In genomic region chr2:76491371-76491770, GRCm38 (mm10) we compare ENCODE assay signal across 20 mouse cellular contexts.
A peak's percentile ranks its signal among the peaks of the same experiment; 100 is the strongest.
DNase-seq lines count a peak whose midpoint lies in the region; ATAC-seq and TF ChIP-seq lines count a peak whose summit lies in the region.
"Had no signal": no experiment of that assay in that cellular context is flagged by ENCODE, and none has a peak within 500 bp of the region (broad histone marks: within the 10 kb centered on the region; RNA-seq: fewer than 3 reads in every experiment).

No protein-coding gene starts in this region.

- WGBS in hindbrain, embryonic 12.5 days, result 88% methylated on average over 6 of the region's 6 CpGs
- WGBS in hindbrain, postnatal 0 days, result 76% methylated on average over 6 of the region's 6 CpGs
- WGBS in kidney, embryonic 16.5 days, result 78% methylated on average over 6 of the region's 6 CpGs
- 81% methylated on average over 6 of the region's 6 CpGs for WGBS in neural tube, embryonic 12.5 days

- H3K4me1 ChIP-seq in hindbrain, embryonic 12.5 days, result 0 out of 2 replicates have a peak, but pooled peaks cover 7% of the 10 kb centered on the region
- 0 out of 2 replicates have a peak, but pooled peaks cover 4% of the 10 kb centered on the region for H3K4me1 ChIP-seq in hindbrain, postnatal 0 days (ENCODE audit: insufficient read depth, low read length)
- 0 out of 2 replicates have a peak, but pooled peaks cover 3% of the 10 kb centered on the region for H3K4me1 ChIP-seq in kidney, embryonic 16.5 days (ENCODE audit: insufficient read depth, low read length)
- peaks cover 14% of the 10 kb centered on the region; the same call in 1 of the 2 replicates for H3K4me1 ChIP-seq in neural tube, embryonic 12.5 days
- H3K4me1 ChIP-seq: embryonic facial prominence, embryonic 12.5 days; forebrain, embryonic 15.5 days had no signal

- no peak overlapping the region for H3K9ac ChIP-seq in hindbrain, embryonic 12.5 days
- H3K9ac ChIP-seq in hindbrain, postnatal 0 days (replicated peaks; ENCODE audit: low read length), result no peak overlapping the region
- no peak overlapping the region for H3K9ac ChIP-seq in kidney, embryonic 16.5 days (replicated peaks; ENCODE audit: low read length)
- H3K9ac ChIP-seq in neural tube, embryonic 12.5 days, result no peak overlapping the region
- H3K9ac ChIP-seq: embryonic facial prominence, embryonic 12.5 days; forebrain, embryonic 15.5 days; heart, embryonic 13.5 days had no signal

- no peaks in the 10 kb centered on the region for H3K9me3 ChIP-seq in hindbrain, embryonic 12.5 days (replicated peaks)
- no peaks in the 10 kb centered on the region for H3K9me3 ChIP-seq in hindbrain, postnatal 0 days (ENCODE audit: low read length)
- no peaks in the 10 kb centered on the region for H3K9me3 ChIP-seq in kidney, embryonic 16.5 days (ENCODE audit: low read length)
- no peaks in the 10 kb centered on the region for H3K9me3 ChIP-seq in neural tube, embryonic 12.5 days
- H3K9me3 ChIP-seq: embryonic facial prominence, embryonic 12.5 days; forebrain, embryonic 15.5 days; heart, embryonic 13.5 days had no signal

- no peak overlapping the region for H3K4me3 ChIP-seq in hindbrain, embryonic 12.5 days
- no peak overlapping the region for H3K4me3 ChIP-seq in hindbrain, postnatal 0 days (ENCODE audit: low read length)
- no peak overlapping the region for H3K4me3 ChIP-seq in kidney, embryonic 16.5 days (ENCODE audit: low read length)
- no peak overlapping the region for H3K4me3 ChIP-seq in neural tube, embryonic 12.5 days
- H3K4me3 ChIP-seq: embryonic facial prominence, embryonic 12.5 days; forebrain, embryonic 15.5 days; heart, embryonic 13.5 days had no signal

- H3K27me3 ChIP-seq in hindbrain, embryonic 12.5 days, result no peaks in the 10 kb centered on the region
- no peaks in the 10 kb centered on the region for H3K27me3 ChIP-seq in hindbrain, postnatal 0 days (ENCODE audit: insufficient read depth, low read length)
- no peaks in the 10 kb centered on the region for H3K27me3 ChIP-seq in kidney, embryonic 16.5 days (ENCODE audit: insufficient read depth, low read length)
- no peaks in the 10 kb centered on the region for H3K27me3 ChIP-seq in neural tube, embryonic 12.5 days (replicated peaks)
- H3K27me3 ChIP-seq: CH12.LX; embryonic facial prominence, embryonic 12.5 days; forebrain, embryonic 15.5 days; heart, embryonic 13.5 days; Patski had no signal

- DNase-seq in hindbrain, postnatal 0 days (ENCODE audit: low spot score), result no peak
- peak; percentile 32 to 43 for DNase-seq in kidney, postnatal 36 days
- no peak for DNase-seq in neural tube, embryonic 10.5 days (ENCODE audit: extremely low spot score, low spot score)
- DNase-seq in right cerebral cortex, postnatal 10 days (ENCODE audit: low spot score in 2 of 2), result no peak
- DNase-seq: adrenal gland, postnatal 14 days; cerebellum, adult 11-12 months; cerebellum, adult 9-10 months; cerebellum, postnatal 25 days; gastrocnemius, postnatal 36 days; heart, adult 11 months; heart, postnatal 4 days had no signal

- H3K4me2 ChIP-seq in hindbrain, embryonic 12.5 days (replicated peaks), result no peak overlapping the region
- no peak overlapping the region for H3K4me2 ChIP-seq in hindbrain, postnatal 0 days (ENCODE audit: low read depth, low read length)
- no peak overlapping the region for H3K4me2 ChIP-seq in kidney, embryonic 16.5 days (replicated peaks; ENCODE audit: low read depth, low read length)
- no peak overlapping the region for H3K4me2 ChIP-seq in neural tube, embryonic 12.5 days (replicated peaks)
- H3K4me2 ChIP-seq: embryonic facial prominence, embryonic 12.5 days; forebrain, embryonic 15.5 days; heart, embryonic 13.5 days had no signal

- H3K36me3 ChIP-seq in hindbrain, embryonic 12.5 days, result no peaks in the 10 kb centered on the region
- H3K36me3 ChIP-seq in hindbrain, postnatal 0 days (ENCODE audit: insufficient read depth, low read length), result no peaks in the 10 kb centered on the region
- H3K36me3 ChIP-seq in kidney, embryonic 16.5 days (ENCODE audit: insufficient read depth, low read length), result no peaks in the 10 kb centered on the region
- no peaks in the 10 kb centered on the region for H3K36me3 ChIP-seq in neural tube, embryonic 12.5 days
- H3K36me3 ChIP-seq: embryonic facial prominence, embryonic 12.5 days; forebrain, embryonic 15.5 days; heart, embryonic 13.5 days had no signal

- no peak for TF ChIP-seq CTCF in hindbrain, postnatal 0 days (IDR thresholded peaks at IDR 0.05; ENCODE audit: low read depth)

- ATAC-seq in hindbrain, embryonic 12.5 days (ENCODE audit: low FRiP score), result no peak
- ATAC-seq in hindbrain, postnatal 0 days, result no peak
- ATAC-seq in kidney, embryonic 16.5 days (ENCODE audit: low FRiP score, low TSS enrichment), result no peak
- no peak for ATAC-seq in neural tube, embryonic 12.5 days (ENCODE audit: low FRiP score, low read depth)
- ATAC-seq: activated CD4-positive, CD25-positive, alpha-beta regulatory T cell, adult 4 months; forebrain, embryonic 15.5 days; Patski had no signal

- peak overlapping the region; percentile 24; the same call in 1 of the 2 replicates for H3K27ac ChIP-seq in hindbrain, embryonic 12.5 days
- no peak overlapping the region for H3K27ac ChIP-seq in hindbrain, postnatal 0 days
- H3K27ac ChIP-seq in kidney, embryonic 16.5 days (ENCODE audit: low read length), result no peak overlapping the region
- H3K27ac ChIP-seq in neural tube, embryonic 12.5 days, result peak overlapping the region; percentile 6; the same call in 1 of the 2 replicates
- H3K27ac ChIP-seq: embryonic facial prominence, embryonic 12.5 days; forebrain, embryonic 15.5 days; heart, embryonic 13.5 days had no signal

Comparison
In these comparisons a context has a peak if more than half of its experiments do, and no peak if none do; other contexts are left out.
1. H3K27ac ChIP-seq: peak in hindbrain, embryonic 12.5 days (single experiment) and neural tube, embryonic 12.5 days (single experiment); none in hindbrain, postnatal 0 days (single experiment) and kidney, embryonic 16.5 days (single experiment).
2. DNase-seq: peak in kidney, postnatal 36 days (2 of 2); none in hindbrain, postnatal 0 days (single experiment), neural tube, embryonic 10.5 days (single experiment) and right cerebral cortex, postnatal 10 days (0 of 2).